Mouse (Mus musculus): ENCODE results near the gene Thnsl1. TPM values are rescaled to one million over a fixed set of nuclear protein-coding genes. Genes with fewer than 3 reads are reported as not detected.

Thnsl1 gene
- 6.2 TPM for total RNA-seq (2023)

DNA sequence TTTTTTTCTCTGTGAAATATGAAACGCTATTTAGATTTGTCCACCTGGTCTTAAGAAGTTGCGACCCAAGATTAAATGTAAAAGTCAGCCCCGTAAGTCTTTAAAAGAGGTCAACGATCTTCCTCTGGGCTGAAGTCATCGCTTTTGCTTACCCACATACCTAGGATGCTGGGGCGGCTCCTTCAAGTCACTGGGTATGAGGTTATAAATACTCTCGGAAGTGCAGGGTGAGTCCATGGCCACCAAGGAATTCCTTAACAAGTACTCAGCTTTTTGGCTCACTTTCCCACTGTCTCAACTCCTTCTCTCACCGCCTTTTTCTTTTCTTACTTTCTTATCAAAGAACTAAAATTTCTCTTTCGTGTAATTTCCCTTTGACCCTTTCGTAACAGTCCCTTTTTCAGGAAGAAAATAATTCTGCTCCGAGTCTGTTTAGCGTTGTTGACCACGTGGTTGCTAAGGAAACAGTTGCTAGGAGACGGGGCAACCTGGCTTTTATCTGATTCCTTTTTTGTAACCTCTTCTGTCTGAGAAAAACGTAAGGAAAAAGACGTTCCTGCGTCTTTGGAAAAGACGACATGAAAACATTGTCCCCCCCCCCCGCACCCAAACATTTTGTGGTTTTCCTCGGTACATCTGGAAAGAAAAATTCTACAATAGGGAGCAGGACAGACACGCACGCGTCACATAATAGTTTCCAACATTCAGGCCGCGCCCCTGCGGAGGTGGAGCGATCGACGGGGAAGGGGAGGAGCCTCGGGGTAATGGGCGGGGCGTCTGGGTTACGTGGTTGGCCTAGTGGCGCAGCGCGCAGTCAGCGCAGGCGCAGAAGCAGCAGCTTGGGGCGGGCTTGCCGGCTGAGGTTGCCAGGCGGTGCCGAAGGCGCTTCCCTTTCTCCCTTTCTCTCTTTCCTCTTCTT is at the start of gene Thnsl1, which contains the start of gene Enkur:
TSS of gene Thnsl1 (plus strand) at position 813 of the 919 bp plus-strand sequence.
TSS of gene Enkur (minus strand) at position 454 of the 919 bp plus-strand sequence.

Other genes with a start within 250 kb of the Thnsl1 start
- gene Arhgap21, start 236.8 kb upstream of the Thnsl1 start, total RNA-seq (2023), result 4.5 TPM
- 4.3 TPM for gene Enkur, start 359 bp upstream of the Thnsl1 start, total RNA-seq (2023)
- not detected for gene Gpr158, start 161.8 kb downstream of the Thnsl1 start, total RNA-seq (2023)